Mouse (Mus musculus) adrenal gland (tissue): ENCODE results near the gene Lrrc1.

ENCODE experiments used
- intact Hi-C: fragments of 180-260 bp; cut with DNase I; formaldehyde crosslinking; loops from one replicate; pipeline ENCODE4 v1.15.1; 2025

The Lrrc1 gene

GRCm38 (mm10) chr9:77502548-77503438, 41.9 kb downstream of the Lrrc1 start:
- intact Hi-C loops: no loop called here

GRCm38 (mm10) chr9:77502171-77502547, 42.5 kb downstream of the Lrrc1 start:
- intact Hi-C loops: no loop called here

- intact Hi-C loops: no loop called here
Observed at GRCm38 (mm10) chr9:77499084-77499483, 45.6 kb downstream of the Lrrc1 start.

GRCm38 (mm10) chr9:77498406-77498805, 46.3 kb downstream of the Lrrc1 start:
- intact Hi-C loops: no loop called here

GRCm38 (mm10) chr9:77497173-77497572, 47.5 kb downstream of the Lrrc1 start:
- intact Hi-C loops: no loop called here

- intact Hi-C loops: no loop called here
Observed at GRCm38 (mm10) chr9:77496540-77497062, 48.1 kb downstream of the Lrrc1 start.

GRCm38 (mm10) chr9:77494307-77494706, 50.4 kb downstream of the Lrrc1 start:
- intact Hi-C loops: no loop called here

- intact Hi-C loops: no loop called here
Observed at GRCm38 (mm10) chr9:77488611-77489010, 56.1 kb downstream of the Lrrc1 start.

GRCm38 (mm10) chr9:77487427-77487826, 57.2 kb downstream of the Lrrc1 start:
- intact Hi-C loops: no loop called here

- intact Hi-C loops: no loop called here
Observed at GRCm38 (mm10) chr9:77485915-77486314, 58.8 kb downstream of the Lrrc1 start.

GRCm38 (mm10) chr9:77484751-77485150, 59.9 kb downstream of the Lrrc1 start:
- intact Hi-C loops: loop anchor here (5.0 kb wide), 1 partner anchor 58 kb away; the partner anchor contains the start of gene Lrrc1

- intact Hi-C loops: loop anchor here (5.0 kb wide), 1 partner anchor 59 kb away; the partner anchor contains the start of gene Lrrc1
Observed at GRCm38 (mm10) chr9:77483559-77483958, 61.1 kb downstream of the Lrrc1 start.

GRCm38 (mm10) chr9:77482281-77482680, 62.4 kb downstream of the Lrrc1 start:
- intact Hi-C loops: loop anchor here (5.0 kb wide), 1 partner anchor 60 kb away; the partner anchor contains the start of gene Lrrc1

- intact Hi-C loops: loop anchor here (5.0 kb wide), 1 partner anchor 61 kb away; the partner anchor contains the start of gene Lrrc1
Observed at GRCm38 (mm10) chr9:77481380-77481779, 63.3 kb downstream of the Lrrc1 start.

- intact Hi-C loops: loop anchor here (5.0 kb wide), 1 partner anchor 62 kb away; the partner anchor contains the start of gene Lrrc1
Observed at GRCm38 (mm10) chr9:77480574-77481319, 63.9 kb downstream of the Lrrc1 start.

- intact Hi-C loops: loop anchor here (5.0 kb wide), 1 partner anchor 62 kb away; the partner anchor contains the start of gene Lrrc1
Observed at GRCm38 (mm10) chr9:77480001-77480400, 64.7 kb downstream of the Lrrc1 start.

GRCm38 (mm10) chr9:77478166-77478920, 66.3 kb downstream of the Lrrc1 start:
- intact Hi-C loops: no loop called here

GRCm38 (mm10) chr9:77474535-77474934, 70.1 kb downstream of the Lrrc1 start:
- intact Hi-C loops: no loop called here

GRCm38 (mm10) chr9:77472557-77472956, 72.1 kb downstream of the Lrrc1 start:
- intact Hi-C loops: no loop called here

- intact Hi-C loops: no loop called here
Observed at GRCm38 (mm10) chr9:77471646-77472220, 72.9 kb downstream of the Lrrc1 start.
